Mouse (Mus musculus): ENCODE data around the gene Yjefn3. TPM values are rescaled to one million over a fixed set of nuclear protein-coding genes. Genes with fewer than 3 reads are reported as not detected.

Gene Yjefn3
- polyA plus RNA-seq, 1 experiment = 3.9 TPM

DNA sequence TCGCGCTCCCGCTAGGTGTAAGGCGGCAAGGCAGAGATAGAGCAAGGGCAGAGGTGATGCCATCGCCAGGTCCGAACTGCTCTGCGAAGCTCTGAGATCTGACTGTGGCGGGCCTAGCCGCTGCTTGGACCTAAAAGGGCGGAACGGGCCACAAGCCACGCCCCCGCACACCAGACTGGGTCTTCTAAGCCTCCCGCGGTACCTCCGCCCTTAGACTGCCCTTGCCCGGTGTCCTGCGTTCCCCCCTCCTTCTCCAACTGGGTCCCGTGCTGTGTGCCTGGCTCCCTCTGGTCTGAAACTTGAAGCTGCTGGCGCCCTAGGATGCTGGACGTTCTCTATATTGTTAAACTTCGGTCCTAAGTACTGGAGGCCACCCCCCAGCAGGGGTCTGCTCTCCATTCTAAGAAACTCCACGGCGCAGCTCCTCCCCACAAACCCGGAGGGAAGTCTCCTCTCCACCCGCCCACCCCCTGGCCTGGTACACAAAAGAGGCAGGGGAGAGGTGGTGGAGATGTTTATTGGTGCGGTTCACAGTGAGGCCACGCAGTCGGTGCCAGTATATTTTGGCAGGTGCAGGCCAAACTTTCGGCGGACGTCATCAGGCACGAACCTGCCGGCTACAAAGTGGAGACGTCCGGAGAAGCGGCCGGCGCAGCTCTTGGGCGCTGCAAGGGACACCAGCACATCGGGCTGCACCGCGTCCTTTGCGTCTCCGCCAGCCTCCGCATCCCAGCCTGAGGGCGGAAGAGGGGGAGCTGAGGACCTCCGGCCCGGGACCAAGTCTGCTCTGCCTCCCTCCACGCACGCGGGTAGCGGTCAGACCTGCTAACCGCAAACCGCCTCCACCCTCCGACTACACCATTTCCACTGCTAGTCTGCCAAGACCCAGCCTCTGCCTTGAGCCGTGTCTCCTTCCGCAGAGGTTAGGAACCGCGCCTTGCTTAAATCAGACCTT, 14.9 kb downstream of the Yjefn3 start, which contains the start of gene Cilp2:
TSS of gene Cilp2 (minus strand) at position 399 of the 955 bp plus-strand sequence.
- WGBS = 2% methylated on average over 58 of the region's 60 CpGs
- Histone ChIP-seq H3K27me3 (replicated peaks; ENCODE audit: control insufficient read depth, insufficient read depth, low read length) (0 out of 2 replicates have a peak, but pooled peaks cover 2% of the 10 kb centered on the region), H3K4me3 (ENCODE audit: insufficient read depth, low read depth, low read length) (peak within 1 kb of the TSS; percentile 19), H3K36me3 (ENCODE audit: control insufficient read depth, insufficient read depth, low read length) (no peaks in the 10 kb centered on the region), H3K27ac (ENCODE audit: insufficient read depth, low read depth, low read length) (no peak within 1 kb of the TSS), H3K4me1 (ENCODE audit: control insufficient read depth, insufficient read depth, low read length) (0 out of 2 replicates have a peak, but pooled peaks cover 2% of the 10 kb centered on the region)
- DNase-seq = peak; percentile 54
- TF ChIP-seq POLR2A (IDR thresholded peaks at IDR 0.05; ENCODE audit: low read depth, low read length) = no peak
- no peak for TF ChIP-seq CTCF (conservative IDR thresholded peaks at IDR 0.05; ENCODE audit: insufficient read depth, insufficient read length, low read depth, low read length)

GRCm38 (mm10) chr8:69884141-69884540, 18.4 kb downstream of the Yjefn3 start:
- DNase-seq = no peak
- H3K4me3 ChIP-seq (ENCODE audit: insufficient read depth, low read depth, low read length) = no peak overlapping the region
- TF ChIP-seq POLR2A (IDR thresholded peaks at IDR 0.05; ENCODE audit: low read depth, low read length) (no peak), CTCF (conservative IDR thresholded peaks at IDR 0.05; ENCODE audit: insufficient read depth, insufficient read length, low read depth, low read length) (no peak)
- 57% methylated on average over 13 of the region's 13 CpGs for WGBS
- 0 out of 2 replicates have a peak, but pooled peaks cover 2% of the 10 kb centered on the region for H3K4me1 ChIP-seq (ENCODE audit: control insufficient read depth, insufficient read depth, low read length)
- no peaks in the 10 kb centered on the region for H3K36me3 ChIP-seq (ENCODE audit: control insufficient read depth, insufficient read depth, low read length)
- H3K27ac ChIP-seq (ENCODE audit: insufficient read depth, low read depth, low read length) = no peak overlapping the region
- H3K27me3 ChIP-seq (replicated peaks; ENCODE audit: control insufficient read depth, insufficient read depth, low read length) = 0 out of 2 replicates have a peak, but pooled peaks cover 3% of the 10 kb centered on the region

GRCm38 (mm10) chr8:69882833-69883600, 19.5 kb downstream of the Yjefn3 start:
- Histone ChIP-seq H3K27ac (ENCODE audit: insufficient read depth, low read depth, low read length) (no peak overlapping the region), H3K4me3 (ENCODE audit: insufficient read depth, low read depth, low read length) (no peak overlapping the region), H3K27me3 (replicated peaks; ENCODE audit: control insufficient read depth, insufficient read depth, low read length) (0 out of 2 replicates have a peak, but pooled peaks cover 3% of the 10 kb centered on the region), H3K36me3 (ENCODE audit: control insufficient read depth, insufficient read depth, low read length) (no peaks in the 10 kb centered on the region), H3K4me1 (ENCODE audit: control insufficient read depth, insufficient read depth, low read length) (no peaks in the 10 kb centered on the region)
- no peak for DNase-seq
- TF ChIP-seq POLR2A (IDR thresholded peaks at IDR 0.05; ENCODE audit: low read depth, low read length) (no peak), CTCF (conservative IDR thresholded peaks at IDR 0.05; ENCODE audit: insufficient read depth, insufficient read length, low read depth, low read length) (no peak)
- WGBS = 13% methylated on average over 52 of the region's 52 CpGs

DNA sequence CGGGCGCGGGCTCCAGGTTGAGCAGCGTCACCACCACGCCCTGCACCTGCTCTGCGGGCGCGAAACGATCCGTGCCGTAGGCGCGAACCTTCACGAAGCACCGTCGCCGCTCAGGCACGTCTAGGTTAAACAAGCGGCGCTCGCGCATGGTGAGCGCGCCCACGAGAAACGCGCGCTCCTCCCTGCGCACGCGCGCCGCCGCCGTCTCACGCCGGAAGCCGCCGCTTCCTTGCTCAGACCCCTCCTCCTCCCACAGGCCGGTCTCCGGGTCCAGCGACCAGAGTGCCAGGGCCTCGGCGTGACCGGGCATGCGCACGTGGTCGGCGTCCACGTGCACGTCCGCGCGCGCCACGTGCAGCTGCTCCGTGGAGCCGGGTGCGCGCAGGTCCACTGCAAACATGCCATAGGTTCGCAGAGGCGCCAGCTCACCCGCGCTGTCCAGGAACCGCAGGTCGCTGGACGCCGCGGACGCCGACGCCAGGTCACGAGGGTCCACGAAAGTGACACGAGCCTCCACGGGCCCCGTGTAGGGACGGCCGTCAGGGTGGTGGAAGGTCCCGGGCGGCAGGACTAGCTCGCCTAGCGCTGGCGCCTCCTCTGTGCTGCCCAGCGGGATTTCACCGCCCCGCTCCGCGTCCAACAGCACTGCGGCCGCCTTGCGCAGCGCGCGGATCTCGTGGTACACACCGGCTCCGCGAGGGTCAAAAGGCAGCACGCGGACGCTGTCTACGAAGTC, 20.3 kb downstream of the Yjefn3 start:
- peak; percentile 73 for DNase-seq
- TF ChIP-seq POLR2A (IDR thresholded peaks at IDR 0.05; ENCODE audit: low read depth, low read length) = no peak
- TF ChIP-seq CTCF (conservative IDR thresholded peaks at IDR 0.05; ENCODE audit: insufficient read depth, insufficient read length, low read depth, low read length) = no peak

DNA sequence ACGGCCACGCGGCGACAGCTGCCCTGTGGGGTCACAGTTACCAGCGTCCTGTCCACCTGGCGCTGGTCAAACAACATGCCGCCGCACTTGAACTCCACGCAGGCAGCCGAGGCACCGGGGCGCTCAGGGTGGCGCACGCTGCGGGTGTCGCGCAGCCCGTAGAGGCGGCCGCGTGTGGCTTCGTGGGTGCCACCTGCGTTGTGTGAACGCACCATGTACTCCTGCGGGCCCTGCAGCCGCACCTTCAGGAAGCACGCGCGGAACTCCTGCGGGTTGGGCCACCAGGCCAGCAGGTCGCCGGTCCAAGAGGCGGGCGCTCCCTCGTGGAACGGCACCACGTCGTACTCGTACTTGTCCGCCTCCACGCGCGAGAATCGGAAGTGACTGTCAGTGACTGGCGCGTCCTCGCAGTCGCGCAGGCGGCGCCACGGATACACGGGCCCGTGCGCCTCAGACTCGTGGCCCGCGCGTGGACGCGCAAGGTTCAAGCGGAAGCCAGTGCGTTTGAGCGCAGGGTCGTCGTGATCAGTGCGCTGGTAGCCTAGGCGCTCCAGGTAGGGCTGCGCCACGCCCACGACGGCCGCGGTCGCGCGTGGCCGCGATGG, 21.1 kb downstream of the Yjefn3 start:
- Histone ChIP-seq H3K27me3 (replicated peaks; ENCODE audit: control insufficient read depth, insufficient read depth, low read length) (0 out of 2 replicates have a peak, but pooled peaks cover 3% of the 10 kb centered on the region), H3K27ac (ENCODE audit: insufficient read depth, low read depth, low read length) (no peak overlapping the region), H3K36me3 (ENCODE audit: control insufficient read depth, insufficient read depth, low read length) (no peaks in the 10 kb centered on the region), H3K4me1 (ENCODE audit: control insufficient read depth, insufficient read depth, low read length) (no peaks in the 10 kb centered on the region), H3K4me3 (ENCODE audit: insufficient read depth, low read depth, low read length) (peak overlapping the region; percentile 27; the same call in 1 of the 2 replicates)
- no peak for TF ChIP-seq CTCF (conservative IDR thresholded peaks at IDR 0.05; ENCODE audit: insufficient read depth, insufficient read length, low read depth, low read length)
- no peak for TF ChIP-seq POLR2A (IDR thresholded peaks at IDR 0.05; ENCODE audit: low read depth, low read length)
- 20% methylated on average over 79 of the region's 79 CpGs for WGBS
- no peak for DNase-seq

More for the DNA sequence above, 20.3 kb downstream of the Yjefn3 start:
- peak overlapping the region; percentile 27; the same call in 1 of the 2 replicates for H3K4me3 ChIP-seq (ENCODE audit: insufficient read depth, low read depth, low read length)
- WGBS = 5% methylated on average over 103 of the region's 103 CpGs
- H3K27ac ChIP-seq (ENCODE audit: insufficient read depth, low read depth, low read length) = no peak overlapping the region
- 0 out of 2 replicates have a peak, but pooled peaks cover 3% of the 10 kb centered on the region for H3K27me3 ChIP-seq (replicated peaks; ENCODE audit: control insufficient read depth, insufficient read depth, low read length)
- no peaks in the 10 kb centered on the region for H3K36me3 ChIP-seq (ENCODE audit: control insufficient read depth, insufficient read depth, low read length)
- H3K4me1 ChIP-seq (ENCODE audit: control insufficient read depth, insufficient read depth, low read length) = no peaks in the 10 kb centered on the region

DNA sequence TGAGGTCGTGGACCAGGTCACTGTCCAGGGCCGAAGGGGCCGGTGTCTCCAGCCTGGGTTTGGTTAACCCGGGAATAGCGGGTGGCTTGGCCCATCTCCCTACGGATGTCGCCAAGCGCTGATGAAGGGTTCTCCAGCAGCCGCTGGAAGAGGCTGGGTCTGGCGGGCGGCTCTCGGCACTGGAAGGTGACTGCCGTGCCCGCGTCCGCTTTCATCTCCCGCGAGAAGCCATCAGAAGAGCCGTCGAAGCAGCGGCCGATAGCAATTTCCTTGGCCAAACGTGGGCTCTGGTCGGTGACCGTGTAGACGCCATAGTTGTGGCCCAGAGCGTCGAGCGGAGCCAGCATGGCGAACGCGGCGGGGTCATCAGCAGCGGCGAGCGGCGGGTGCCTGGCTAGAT, 21.7 kb downstream of the Yjefn3 start:
- Histone ChIP-seq H3K4me1 (ENCODE audit: control insufficient read depth, insufficient read depth, low read length) (no peaks in the 10 kb centered on the region), H3K36me3 (ENCODE audit: control insufficient read depth, insufficient read depth, low read length) (no peaks in the 10 kb centered on the region), H3K27ac (ENCODE audit: insufficient read depth, low read depth, low read length) (no peak overlapping the region), H3K4me3 (ENCODE audit: insufficient read depth, low read depth, low read length) (no peak overlapping the region), H3K27me3 (replicated peaks; ENCODE audit: control insufficient read depth, insufficient read depth, low read length) (0 out of 2 replicates have a peak, but pooled peaks cover 3% of the 10 kb centered on the region)
- DNase-seq = no peak
- no peak for TF ChIP-seq POLR2A (IDR thresholded peaks at IDR 0.05; ENCODE audit: low read depth, low read length)
- TF ChIP-seq CTCF (conservative IDR thresholded peaks at IDR 0.05; ENCODE audit: insufficient read depth, insufficient read length, low read depth, low read length) = no peak
- 17% methylated on average over 37 of the region's 37 CpGs for WGBS
